Mouse (Mus musculus): Measurements from ENCODE around the gene Krt88.

Gene Krt88

GRCm38 (mm10) chr15:101472952-101473528, 25.5 kb downstream of the Krt88 start, which contains the start of gene Krt86:
Gene Krt86, plus strand, starts transcription at chr15:101473478.
- peak; percentile 46 for DNase-seq (ENCODE audit: extremely low spot score, low spot score)

- peak; percentile 68 for DNase-seq (ENCODE audit: extremely low spot score, low spot score)
Measured at GRCm38 (mm10) chr15:101479007-101479665, 31.6 kb downstream of the Krt88 start.

- peak; percentile 31 for DNase-seq (ENCODE audit: extremely low spot score, low spot score)
Measured at GRCm38 (mm10) chr15:101479666-101480060, 32.1 kb downstream of the Krt88 start.

- DNase-seq (ENCODE audit: extremely low spot score, low spot score) = no peak
Measured at GRCm38 (mm10) chr15:101482056-101482455, 34.5 kb downstream of the Krt88 start.

- no peak for DNase-seq (ENCODE audit: extremely low spot score, low spot score)
Measured at GRCm38 (mm10) chr15:101483646-101484045, 36.1 kb downstream of the Krt88 start.

- no peak for DNase-seq (ENCODE audit: extremely low spot score, low spot score)
Measured at GRCm38 (mm10) chr15:101484939-101485338, 37.4 kb downstream of the Krt88 start.

GRCm38 (mm10) chr15:101485911-101486635, 38.5 kb downstream of the Krt88 start:
- no peak for DNase-seq (ENCODE audit: extremely low spot score, low spot score)

GRCm38 (mm10) chr15:101491431-101491830, 43.9 kb downstream of the Krt88 start, which contains the start of gene Krt83:
Gene Krt83, minus strand, starts transcription at chr15:101491512.
- DNase-seq (ENCODE audit: extremely low spot score, low spot score) = no peak

- no peak for DNase-seq (ENCODE audit: extremely low spot score, low spot score)
Measured at GRCm38 (mm10) chr15:101492718-101493117, 45.2 kb downstream of the Krt88 start.

GRCm38 (mm10) chr15:101493713-101494112, 46.2 kb downstream of the Krt88 start:
- no peak for DNase-seq (ENCODE audit: extremely low spot score, low spot score)

- DNase-seq (ENCODE audit: extremely low spot score, low spot score) = no peak
Measured at GRCm38 (mm10) chr15:101494203-101494602, 46.7 kb downstream of the Krt88 start.

GRCm38 (mm10) chr15:101495266-101495665, 47.7 kb downstream of the Krt88 start:
- DNase-seq (ENCODE audit: extremely low spot score, low spot score) = no peak

- DNase-seq (ENCODE audit: extremely low spot score, low spot score) = no peak
Measured at GRCm38 (mm10) chr15:101497181-101497580, 49.6 kb downstream of the Krt88 start.
